Mouse (Mus musculus) CH12.LX (cell line): ENCODE measurements at regions not wholly inside any gene's neighbourhood (a gene's known extent, or its start where the extent isn't known, plus 50 kb on each side); places are given as distances from the start of the nearest gene placed in this dataset.

Source experiments
- DNase-seq: peaks from one replicate; pipeline ENCODE4 v3.0.0-alpha.2; 2013; ENCODE audit errors: extremely low read depth
- H3K27ac ChIP-seq: 2 replicates; pipeline ENCODE4 v1.5.1; 2012; ENCODE audit warnings: low read depth, mild to moderate bottlenecking, control low read depth, moderate library complexity; ENCODE audit not compliant: insufficient read depth
- H3K27me3 ChIP-seq: replicated peaks from 2 replicates; pipeline ENCODE3; 2012; ENCODE audit warnings: inconsistent platforms
- H3K36me3 ChIP-seq, 2 experiments: replicated peaks in 1 of 2; 2 replicates each; pipeline versions ENCODE3 to v1.6.1; 2012; ENCODE audit warnings: inconsistent platforms in 1 of 2, low read length in 1 of 2, mild to moderate bottlenecking in 1 of 2, mixed read lengths in 1 of 2, moderate library complexity in 1 of 2; ENCODE audit not compliant: control insufficient read depth in 1 of 2, insufficient read depth in 1 of 2
- H3K4me1 ChIP-seq, 2 experiments: 2 replicates each; pipeline ENCODE4 v1.6.1; 2012; ENCODE audit warnings: inconsistent platforms in 1 of 2, moderate library complexity in 1 of 2; ENCODE audit not compliant: insufficient read depth in 2 of 2, control insufficient read depth in 1 of 2
- H3K4me2 ChIP-seq: 2 replicates; pipeline ENCODE4 v1.6.1; 2012; ENCODE audit warnings: low read depth, mild to moderate bottlenecking, control low read depth; ENCODE audit not compliant: poor library complexity, insufficient read depth, severe bottlenecking
- H3K4me3 ChIP-seq, 3 experiments: fragments of 150-350 bp in 1 of 3; sonication (generic) in 1 of 3; replicated peaks in 1 of 3; 2 replicates each; pipeline versions ENCODE3 to v1.5.1; 2011 to 2012; ENCODE audit warnings: low read depth in 2 of 3, low read length in 2 of 3, mild to moderate bottlenecking in 2 of 3, moderate library complexity in 2 of 3, control low read depth in 1 of 3, improper control_type of control experiment in 1 of 3, inconsistent platforms in 1 of 3, mixed read lengths in 1 of 3; ENCODE audit not compliant: poor library complexity in 1 of 3
- H3K79me2 ChIP-seq: replicated peaks from 2 replicates; pipeline ENCODE4 v1.6.1; 2012; ENCODE audit warnings: mild to moderate bottlenecking, moderate library complexity; ENCODE audit not compliant: control insufficient read depth, poor library complexity, insufficient read depth, severe bottlenecking; ENCODE audit errors: extremely low read depth
- H3K9ac ChIP-seq: 2 replicates; pipeline ENCODE4 v1.6.1; 2012; ENCODE audit warnings: low read depth, mild to moderate bottlenecking, control low read depth, moderate library complexity; ENCODE audit not compliant: insufficient read depth
- H3K9me3 ChIP-seq: replicated peaks from 2 replicates; pipeline ENCODE3; 2012; ENCODE audit warnings: low read length, inconsistent platforms, mixed read lengths
- CHD1 ChIP-seq: IDR thresholded peaks from 2 replicates; pipeline ENCODE4 v1.6.1; 2012; ENCODE audit warnings: low read depth, low read length, improper control_type of control experiment, inconsistent platforms
- CHD2 ChIP-seq: IDR thresholded peaks from 2 replicates; pipeline ENCODE4 v1.6.1; 2011; ENCODE audit warnings: low read length, improper control_type of control experiment
- CTCF ChIP-seq, 2 experiments: IDR thresholded peaks in 1 of 2; conservative IDR thresholded peaks in 1 of 2; 2 replicates each; pipeline ENCODE4 v1.5.1; 2011 to 2012; ENCODE audit warnings: low read depth in 2 of 2, low read length in 2 of 2, improper control_type of control experiment in 1 of 2, inconsistent platforms in 1 of 2, mild to moderate bottlenecking in 1 of 2, moderate library complexity in 1 of 2
- E2F4 ChIP-seq: IDR thresholded peaks from 2 replicates; pipeline ENCODE4 v1.6.1; 2011; ENCODE audit warnings: low read depth, low read length, improper control_type of control experiment; ENCODE audit not compliant: insufficient replicate concordance
- ELF1 ChIP-seq: IDR thresholded peaks from 2 replicates; pipeline ENCODE4 v1.6.1; 2014; ENCODE audit warnings: low read depth, mild to moderate bottlenecking, inconsistent platforms, low read length, improper control_type of control experiment
- EP300 ChIP-seq: IDR thresholded peaks from 2 replicates; pipeline ENCODE4 v1.6.1; 2011; ENCODE audit warnings: low read length, improper control_type of control experiment
- ETS1 ChIP-seq: conservative IDR thresholded peaks from 2 replicates; pipeline ENCODE4 v1.6.1; 2012; ENCODE audit warnings: low read depth, mild to moderate bottlenecking, inconsistent platforms, low read length, improper control_type of control experiment, moderate library complexity
- GABPA ChIP-seq: IDR thresholded peaks from 2 replicates; pipeline ENCODE4 v1.6.1; 2012; ENCODE audit warnings: low read depth, low read length, improper control_type of control experiment, inconsistent platforms; ENCODE audit not compliant: insufficient replicate concordance
- HCFC1 ChIP-seq: IDR thresholded peaks from 2 replicates; pipeline ENCODE4 v1.6.1; 2012; ENCODE audit warnings: low read depth, mild to moderate bottlenecking, inconsistent platforms, low read length, improper control_type of control experiment
- IRF4 ChIP-seq: IDR thresholded peaks from 2 replicates; pipeline ENCODE4 v1.6.1; 2014; ENCODE audit warnings: low read depth, mild to moderate bottlenecking, inconsistent platforms, low read length, improper control_type of control experiment
- JUN ChIP-seq: IDR thresholded peaks from 2 replicates; pipeline ENCODE4 v1.6.1; 2011; ENCODE audit warnings: low read depth, mild to moderate bottlenecking, low read length, improper control_type of control experiment, moderate library complexity; ENCODE audit not compliant: insufficient read depth
- JUND ChIP-seq: conservative IDR thresholded peaks from 2 replicates; pipeline ENCODE4 v1.6.1; 2011; ENCODE audit warnings: low read depth, low read length, improper control_type of control experiment
- KAT2A ChIP-seq: IDR thresholded peaks from 2 replicates; pipeline ENCODE4 v1.6.1; 2012; ENCODE audit warnings: low read length, improper control_type of control experiment, inconsistent platforms; ENCODE audit not compliant: insufficient replicate concordance
- MAZ ChIP-seq: IDR thresholded peaks from 2 replicates; pipeline ENCODE4 v1.6.1; 2012; ENCODE audit warnings: low read depth, mild to moderate bottlenecking, inconsistent platforms, low read length, improper control_type of control experiment, moderate library complexity
- MXI1 ChIP-seq: IDR thresholded peaks from 2 replicates; pipeline ENCODE4 v1.6.1; 2011; ENCODE audit warnings: mild to moderate bottlenecking, low read depth, low read length, improper control_type of control experiment
- NRF1 ChIP-seq: IDR thresholded peaks from 2 replicates; pipeline ENCODE4 v1.6.1; 2014; ENCODE audit warnings: low read depth, mild to moderate bottlenecking, inconsistent platforms, low read length, improper control_type of control experiment, moderate library complexity
- POLR2A ChIP-seq: IDR thresholded peaks from 2 replicates; pipeline ENCODE4 v1.6.1; 2011; ENCODE audit warnings: low read depth, mild to moderate bottlenecking, improper control_type of control experiment, low read length
- POLR2AphosphoS2 ChIP-seq: IDR thresholded peaks from 2 replicates; pipeline ENCODE4 v1.6.1; 2011; ENCODE audit warnings: low read depth, low read length, improper control_type of control experiment
- RAD21 ChIP-seq: IDR thresholded peaks from 2 replicates; pipeline ENCODE4 v1.6.1; 2011; ENCODE audit warnings: low read depth, mild to moderate bottlenecking, low read length, improper control_type of control experiment, moderate library complexity
- RCOR1 ChIP-seq: conservative IDR thresholded peaks from 2 replicates; pipeline ENCODE4 v1.6.1; 2012; ENCODE audit warnings: low read depth, mild to moderate bottlenecking, inconsistent platforms, low read length, improper control_type of control experiment
- SIN3A ChIP-seq: IDR thresholded peaks from 2 replicates; pipeline ENCODE4 v1.6.1; 2012; ENCODE audit warnings: low read length, improper control_type of control experiment, inconsistent platforms
- SMC3 ChIP-seq: IDR thresholded peaks from 2 replicates; pipeline ENCODE4 v1.6.1; 2011; ENCODE audit warnings: low read depth, low read length, improper control_type of control experiment
- TBP ChIP-seq: conservative IDR thresholded peaks from 2 replicates; pipeline ENCODE4 v1.6.1; 2011; ENCODE audit warnings: low read depth, low read length, improper control_type of control experiment
- TCF12 ChIP-seq: IDR thresholded peaks from 2 replicates; pipeline ENCODE4 v1.6.1; 2014; ENCODE audit warnings: low read depth, mild to moderate bottlenecking, inconsistent platforms, low read length, improper control_type of control experiment
- UBTF ChIP-seq: IDR thresholded peaks from 2 replicates; pipeline ENCODE4 v1.6.1; 2012; ENCODE audit warnings: low read depth, mild to moderate bottlenecking, inconsistent platforms, low read length, improper control_type of control experiment, moderate library complexity
- ZNF384 ChIP-seq: IDR thresholded peaks from 2 replicates; pipeline ENCODE4 v1.6.1; 2012; ENCODE audit warnings: low read depth, low read length, improper control_type of control experiment, inconsistent platforms
- dilution Hi-C: fragments of 300-500 bp; cut with MboI; formaldehyde crosslinking; loops from 2 replicates; pipeline ENCODE4 v1.14.3; 2020; ENCODE audit warnings: low sequenced_read_pairs; ENCODE audit not compliant: extremely low pct_unique_long_range_greater_than_20kb, extremely low pct_ligation_motif_present
- in situ Hi-C: fragments of 300-500 bp; cut with MboI; formaldehyde crosslinking; loops from 3 replicates; pipeline ENCODE4 v1.14.3; 2019; ENCODE audit warnings: low sequenced_read_pairs, low pct_ligation_motif_present, low pct_unique_long_range_greater_than_20kb, mixed read lengths

DNA sequence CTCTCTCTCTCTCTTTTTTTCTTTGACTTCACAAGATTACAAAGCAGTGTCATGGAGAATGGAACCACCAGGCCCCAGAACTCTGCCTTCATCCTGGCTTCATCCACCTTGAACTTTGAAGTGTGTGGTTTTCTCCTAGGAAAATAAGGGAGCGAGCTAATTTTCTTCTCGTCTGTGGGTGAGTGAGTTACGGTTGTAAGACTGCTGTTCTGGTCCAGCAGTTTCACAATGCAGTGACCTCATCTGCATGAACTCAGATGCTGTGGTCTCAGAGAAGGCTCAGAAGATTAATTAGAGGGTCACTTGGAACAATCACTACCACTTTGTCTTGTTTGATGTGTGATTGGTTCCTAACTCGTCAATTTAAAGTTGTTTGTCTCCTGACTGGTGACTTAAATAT lies 103.1 kb upstream of the Stc2 start:
- in situ Hi-C loops: no loop called here
- no peak for DNase-seq
- no peak for TF ChIP-seq POLR2AphosphoS2
- TF ChIP-seq EP300: no peak
- TF ChIP-seq NRF1: no peak
- no peak for TF ChIP-seq CTCF (conservative IDR thresholded peaks at IDR 0.05 in 1 of 2, IDR thresholded peaks at IDR 0.05 in 1 of 2; ENCODE audit: low read depth in 2 of 2, low read length in 2 of 2)
- TF ChIP-seq GABPA: no peak
- no peak for TF ChIP-seq HCFC1
- TF ChIP-seq CHD2: no peak
- TF ChIP-seq CHD1: no peak
- no peak for TF ChIP-seq RCOR1
- TF ChIP-seq JUND: no peak
- TF ChIP-seq KAT2A: no peak
- no peak for TF ChIP-seq SIN3A
- TF ChIP-seq ETS1: no peak
- TF ChIP-seq ZNF384: no peak
- TF ChIP-seq JUN: no peak
- TF ChIP-seq ELF1: no peak
- TF ChIP-seq TCF12: no peak
- no peak overlapping the region for H3K27ac ChIP-seq
- peaks cover 0 to under 1% of the 10 kb centered on the region in 2 experiments; a peak in 2 of 4 replicates for H3K4me1 ChIP-seq
- H3K9me3 ChIP-seq: no peaks in the 10 kb centered on the region
- dilution Hi-C loops: no loop called here
- no peak overlapping the region for H3K4me3 ChIP-seq
- no peak overlapping the region for H3K4me2 ChIP-seq
- H3K79me2 ChIP-seq: no peaks in the 10 kb centered on the region
- H3K9ac ChIP-seq: no peak overlapping the region
- H3K36me3 ChIP-seq: no peaks in the 10 kb centered on the region
- H3K27me3 ChIP-seq: no peaks in the 10 kb centered on the region

- dilution Hi-C loops: no loop called here
- H3K9ac ChIP-seq: no peak overlapping the region
- no peak overlapping the region for H3K27ac ChIP-seq
- no peaks in the 10 kb centered on the region for H3K27me3 ChIP-seq
- H3K79me2 ChIP-seq: no peaks in the 10 kb centered on the region
- H3K4me2 ChIP-seq: no peak overlapping the region
- no peaks in the 10 kb centered on the region for H3K9me3 ChIP-seq
- in situ Hi-C loops: no loop called here
- no peaks in the 10 kb centered on the region for H3K36me3 ChIP-seq
- H3K4me3 ChIP-seq: no peak overlapping the region
- H3K4me1 ChIP-seq: peaks cover 0 to 5% of the 10 kb centered on the region in 2 experiments; a peak in 2 of 4 replicates
- TF ChIP-seq GABPA: no peak
- no peak for TF ChIP-seq TBP
- no peak for TF ChIP-seq ELF1
- TF ChIP-seq SMC3: no peak
- no peak for TF ChIP-seq HCFC1
- TF ChIP-seq RAD21: no peak
- TF ChIP-seq JUN: no peak
- TF ChIP-seq CTCF (conservative IDR thresholded peaks at IDR 0.05 in 1 of 2, IDR thresholded peaks at IDR 0.05 in 1 of 2; ENCODE audit: low read depth in 2 of 2, low read length in 2 of 2): no peak
- TF ChIP-seq EP300: no peak
- TF ChIP-seq POLR2A: no peak
- no peak for TF ChIP-seq MAZ
- TF ChIP-seq TCF12: no peak
- no peak for TF ChIP-seq MXI1
- TF ChIP-seq UBTF: no peak
- TF ChIP-seq E2F4: no peak
- no peak for TF ChIP-seq IRF4
- TF ChIP-seq POLR2AphosphoS2: no peak
- TF ChIP-seq, all 38 proteins: peak for 0
- no peak for DNase-seq
Observed at GRCm38 (mm10) chr11:31470681-31471414, 101.0 kb upstream of the Stc2 start.
